Mouse (Mus musculus) ES-E14 (cell line): ENCODE data around the gene Iba57. TPM values are rescaled to one million over a fixed set of nuclear protein-coding genes. Genes with fewer than 3 reads are reported as not detected.

ENCODE experiments used
- DNase-seq: peaks from one replicate; pipeline ENCODE4 v3.0.0-alpha.2; 2013; ENCODE audit warnings: low read depth, low spot score
- H3K27ac ChIP-seq: 2 replicates; pipeline ENCODE4 v1.5.1; 2012; ENCODE audit warnings: low read depth, mild to moderate bottlenecking, low read length, moderate library complexity, mixed read lengths; ENCODE audit not compliant: poor library complexity, insufficient read depth, severe bottlenecking
- H3K36me3 ChIP-seq: 2 replicates; pipeline ENCODE4 v1.6.1; 2012; ENCODE audit warnings: mild to moderate bottlenecking, low read length, moderate library complexity, mixed read lengths; ENCODE audit not compliant: control insufficient read depth, poor library complexity, insufficient read depth, severe bottlenecking
- H3K4me1 ChIP-seq, 2 experiments: fragments of 150-350 bp in 1 of 2; sonication (generic) in 1 of 2; 2 replicates each; pipeline ENCODE4 v1.6.1; 2012; ENCODE audit warnings: low read length in 2 of 2, mild to moderate bottlenecking in 1 of 2, mixed read lengths in 1 of 2; ENCODE audit not compliant: control insufficient read depth in 2 of 2, insufficient read depth in 2 of 2, poor library complexity in 1 of 2
- H3K4me3 ChIP-seq, 2 experiments: fragments of 150-350 bp in 1 of 2; sonication (generic) in 1 of 2; 2 replicates each; pipeline ENCODE4 v1.5.1; 2012; ENCODE audit warnings: low read length in 2 of 2, low read depth in 1 of 2, mild to moderate bottlenecking in 1 of 2, mixed read lengths in 1 of 2; ENCODE audit not compliant: insufficient read depth in 1 of 2, poor library complexity in 1 of 2, severe bottlenecking in 1 of 2
- H3K9ac ChIP-seq: 2 replicates; pipeline ENCODE4 v1.6.1; 2012; ENCODE audit warnings: low read depth, mild to moderate bottlenecking, low read length, mixed read lengths; ENCODE audit not compliant: poor library complexity, insufficient read depth, severe bottlenecking
- H3K9me3 ChIP-seq: fragments of 150-350 bp; sonication (generic); 2 replicates; pipeline ENCODE4 v1.6.1; 2012; ENCODE audit warnings: low read depth, mild to moderate bottlenecking, low read length; ENCODE audit not compliant: control insufficient read depth, insufficient read depth
- CHD2 ChIP-seq: IDR thresholded peaks from 2 replicates; pipeline ENCODE4 v1.6.1; 2014; ENCODE audit warnings: mild to moderate bottlenecking, low read depth, low read length, inconsistent platforms
- HCFC1 ChIP-seq: IDR thresholded peaks from 2 replicates; pipeline ENCODE4 v1.6.1; 2012; ENCODE audit warnings: low read length, inconsistent platforms, borderline replicate concordance; ENCODE audit not compliant: insufficient read depth
- MAFK ChIP-seq: IDR thresholded peaks from 2 replicates; pipeline ENCODE4 v1.6.1; 2014; ENCODE audit warnings: mild to moderate bottlenecking, low read depth, low read length, inconsistent platforms; ENCODE audit not compliant: insufficient read depth
- ZC3H11A ChIP-seq: IDR thresholded peaks from 2 replicates; pipeline ENCODE4 v1.6.1; 2012; ENCODE audit warnings: low read depth, mild to moderate bottlenecking, inconsistent platforms, low read length, borderline replicate concordance
- ZNF384 ChIP-seq: IDR thresholded peaks from 2 replicates; pipeline ENCODE4 v1.6.1; 2012; ENCODE audit warnings: low read depth, low read length, inconsistent platforms
- in situ Hi-C, 2 experiments: fragments of 600-800 bp; cut with MboI; formaldehyde crosslinking; loops; one replicate each; pipeline ENCODE4 v1.15.1; 2025; ENCODE audit warnings: low sequenced_read_pairs in 2 of 2, inconsistent platforms in 1 of 2; ENCODE audit not compliant: unreplicated experiment in 2 of 2
- total RNA-seq: library from RNA; depleted of rRNA; stranded (reverse); fragments of 300-350 nt; gene quantifications from 2 replicates; pipeline ENCODE4 v1.2.3, GENCODE M21; 2012

Iba57 gene
- total RNA-seq, 1 experiment, result 4.7 TPM

DNA sequence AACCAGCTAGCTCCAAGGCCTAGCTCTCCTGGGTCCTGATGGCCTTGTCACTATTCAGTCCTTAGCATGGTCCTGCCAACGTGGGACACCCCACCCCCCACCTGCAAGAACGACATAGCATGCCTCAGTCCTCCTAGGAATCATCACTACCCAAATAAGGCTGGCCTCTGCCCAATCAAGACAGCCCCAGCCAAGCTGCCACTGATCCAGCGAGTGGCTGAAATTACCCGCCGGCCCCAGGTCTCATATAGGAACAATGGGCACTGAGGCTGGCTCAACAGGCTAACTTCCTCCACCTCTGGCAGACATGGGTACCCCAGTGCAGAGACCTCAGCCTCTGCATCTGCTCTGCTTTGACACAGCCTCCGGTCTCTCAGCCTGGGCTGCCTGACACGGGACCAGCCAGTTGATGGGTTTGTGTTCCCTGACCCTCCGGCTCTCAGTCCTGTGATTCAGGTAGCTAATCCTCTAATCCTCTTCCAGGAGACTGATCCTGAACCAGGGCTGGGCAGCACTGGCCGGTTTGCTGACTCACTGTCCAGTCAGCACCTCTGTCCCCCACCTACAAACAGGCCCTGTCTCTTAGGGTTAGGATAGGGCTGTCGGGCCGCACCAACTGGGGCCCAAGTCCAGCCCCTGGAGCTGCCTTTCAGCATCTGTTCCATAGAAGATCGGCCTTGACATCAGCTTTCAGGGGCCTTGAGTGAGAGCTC is 26.4 kb downstream of the Iba57 start:
- no peaks in the 10 kb centered on the region for H3K36me3 ChIP-seq
- H3K9me3 ChIP-seq, result no peaks in the 10 kb centered on the region
- no peak overlapping the region for H3K27ac ChIP-seq
- TF ChIP-seq CHD2 (no peak), ZNF384 (no peak), MAFK (no peak), HCFC1 (no peak), ZC3H11A (no peak)
- DNase-seq, result no peak
- H3K4me3 ChIP-seq, result no peak overlapping the region
- no peak overlapping the region for H3K9ac ChIP-seq
- H3K4me1 ChIP-seq, result peaks cover 0 to 7% of the 10 kb centered on the region in 2 experiments; a peak in 1 of 4 replicates
- in situ Hi-C loops, result no loop called here

GRCm38 (mm10) chr11:59135904-59136452 is 27.6 kb downstream of the Iba57 start, which contains the start of gene Obscn:
Obscn (minus strand) TSS chr11:59136402.
- TF ChIP-seq MAFK (no peak), ZC3H11A (no peak)
- no peak for DNase-seq
- Histone ChIP-seq H3K36me3 (no peaks in the 10 kb centered on the region), H3K9ac (peak within 1 kb of the TSS; percentile 45; the same call in 1 of the 2 replicates), H3K27ac (no peak within 1 kb of the TSS), H3K4me3 (peak within 1 kb of the TSS; percentile 46 to 59; a peak in 3 of 4 replicates), H3K9me3 (no peaks in the 10 kb centered on the region), H3K4me1 (peaks cover 0 to 6% of the 10 kb centered on the region in 2 experiments; a peak in 1 of 4 replicates)
- in situ Hi-C loops, result no loop called here

DNA sequence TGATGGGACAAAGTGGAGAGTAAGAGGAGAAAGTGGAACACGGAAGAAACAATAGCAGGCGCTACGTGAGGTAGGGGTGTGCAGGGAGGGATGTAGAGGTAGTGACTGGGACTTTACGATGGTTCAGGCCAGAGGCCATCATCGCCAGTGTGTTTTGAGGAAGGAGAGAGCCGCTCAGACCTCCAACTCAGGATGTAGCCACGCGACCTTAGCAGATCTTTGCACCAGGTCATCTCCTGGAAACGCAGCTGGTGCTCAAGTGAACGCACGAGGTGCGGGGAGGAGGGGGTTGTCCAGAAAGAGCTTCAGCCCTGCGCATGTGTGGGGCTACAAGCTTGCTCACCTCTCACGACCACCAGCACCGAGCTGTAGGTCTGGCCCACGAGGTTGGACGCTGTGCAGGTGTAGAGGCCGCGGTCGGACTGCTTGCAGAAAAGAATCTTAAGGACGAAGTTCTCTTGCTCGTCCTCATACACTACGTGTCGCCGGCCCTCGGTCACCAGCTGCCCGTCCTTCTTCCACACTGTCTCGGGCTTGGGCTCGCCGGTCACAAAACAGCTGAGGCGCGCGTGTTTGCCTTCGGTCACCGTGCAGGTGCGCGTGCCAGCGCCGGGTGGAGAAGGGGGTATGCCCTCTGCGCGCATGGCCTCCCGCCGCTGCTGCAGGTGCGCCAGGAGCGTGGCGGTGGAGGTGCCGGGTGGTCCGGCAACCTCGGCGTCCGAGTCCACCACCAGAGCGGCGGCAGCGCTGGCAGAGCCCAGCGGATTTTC is 28.3 kb downstream of the Iba57 start:
- in situ Hi-C loops, result no loop called here
- TF ChIP-seq ZNF384, result no peak
- no peak for TF ChIP-seq ZC3H11A
- H3K4me1 ChIP-seq, result peaks cover 0 to 6% of the 10 kb centered on the region in 2 experiments; a peak in 1 of 4 replicates
- H3K4me3 ChIP-seq, result peak overlapping the region; percentile 46 to 59; a peak in 3 of 4 replicates
- no peaks in the 10 kb centered on the region for H3K36me3 ChIP-seq
- H3K27ac ChIP-seq, result no peak overlapping the region
- H3K9ac ChIP-seq, result peak overlapping the region; percentile 5; the same call in 1 of the 2 replicates
- DNase-seq, result no peak
- no peaks in the 10 kb centered on the region for H3K9me3 ChIP-seq

DNA sequence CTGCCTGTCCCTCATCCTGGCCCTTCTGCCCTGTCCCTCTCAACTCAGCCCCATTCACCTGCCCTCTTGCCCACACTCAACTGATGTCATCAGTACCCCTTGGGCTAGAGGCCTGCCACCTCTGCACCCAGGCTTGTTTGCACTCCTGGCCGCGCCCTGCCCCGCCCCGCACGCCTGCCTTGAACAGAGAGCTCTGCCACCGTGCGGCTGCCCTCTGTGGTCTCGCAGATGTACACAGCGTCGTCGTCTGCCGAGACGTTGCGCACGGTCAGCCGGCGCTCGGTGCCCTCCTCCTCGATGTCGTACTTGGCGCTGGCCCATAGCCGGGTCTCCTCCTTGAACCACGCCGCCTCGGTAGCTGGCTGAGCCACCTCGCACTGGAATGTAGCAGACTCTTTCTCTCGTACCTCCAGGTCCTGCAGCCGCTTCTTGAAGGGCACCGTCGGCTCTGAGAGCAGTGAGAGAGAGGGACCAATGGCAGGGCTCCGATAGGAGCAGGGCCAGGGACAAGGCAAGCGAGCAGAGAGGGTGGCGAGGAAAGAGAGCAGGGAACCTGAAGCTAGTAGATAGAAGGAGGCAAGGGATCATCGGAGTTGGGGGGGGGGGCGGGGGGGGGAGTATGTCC is 29.1 kb downstream of the Iba57 start:
- Histone ChIP-seq H3K9ac (no peak overlapping the region), H3K27ac (no peak overlapping the region), H3K9me3 (no peaks in the 10 kb centered on the region), H3K4me3 (peak overlapping the region in 1 of 2 experiments; percentile 58; a peak in 1 of 4 replicates), H3K36me3 (no peaks in the 10 kb centered on the region), H3K4me1 (peaks cover 0 to 6% of the 10 kb centered on the region in 2 experiments; a peak in 1 of 4 replicates)
- no peak for DNase-seq
- TF ChIP-seq ZNF384 (no peak), ZC3H11A (no peak), CHD2 (no peak)
- in situ Hi-C loops, result no loop called here
